12 mouse cellular contexts compared by ENCODE assay signal in the genomic region with DNA sequence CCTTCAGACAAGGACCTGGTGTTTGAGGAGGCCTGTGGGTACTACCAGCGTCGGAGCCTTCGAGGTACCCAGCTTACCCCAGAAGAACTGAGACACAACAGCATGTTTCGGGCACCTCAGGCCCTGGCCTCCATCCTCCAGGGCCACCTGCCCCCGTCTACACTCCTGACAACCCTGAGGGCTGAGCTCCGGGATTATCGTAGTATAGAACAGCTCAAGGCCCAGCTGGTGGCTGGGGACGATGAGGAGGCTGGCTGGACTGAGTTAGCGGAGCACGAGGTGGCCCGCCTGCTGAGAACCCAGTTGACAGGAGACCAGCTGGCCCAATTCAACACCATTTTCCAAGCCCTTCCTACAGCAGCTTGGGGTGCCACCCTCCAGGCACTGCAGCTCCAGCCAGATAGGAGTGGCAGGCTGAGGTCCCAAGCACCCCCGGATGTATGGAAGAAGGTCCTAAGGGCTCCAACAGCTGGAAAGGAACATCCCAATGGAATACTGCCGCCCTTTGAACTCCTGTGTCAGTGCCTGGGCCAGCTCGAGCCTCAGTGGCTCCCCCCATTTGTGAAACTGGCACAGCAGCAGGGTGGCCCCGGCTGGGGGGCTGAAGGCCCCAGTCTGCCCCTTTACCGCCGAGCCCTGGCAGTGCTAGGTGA. TPM values are rescaled to one million over a fixed set of nuclear protein-coding genes. Genes with fewer than 3 reads are reported as not detected.
DNase-seq lines count a peak whose midpoint lies in the region; ATAC-seq and TF ChIP-seq lines count a peak whose summit lies in the region.
"Had no signal": no experiment of that assay in that cellular context is flagged by ENCODE, and none has a peak within 500 bp of the region (broad histone marks: within the 10 kb centered on the region; RNA-seq: fewer than 3 reads in every experiment).

No protein-coding gene starts in this region.

- no peak for DNase-seq in heart, embryonic 10.5 days (ENCODE audit: low spot score)
- peak; percentile 3 for DNase-seq in left cerebral cortex, postnatal 4 days
- DNase-seq in left cerebral cortex, postnatal 36 days (ENCODE audit: low spot score in 2 of 2) = no peak
- no peak for DNase-seq in layer of hippocampus, postnatal 36 days
- no peak for DNase-seq in ovary, postnatal 10 days (ENCODE audit: low spot score)
- DNase-seq: kidney, postnatal 4 days; lung, postnatal 10 days; thymus, postnatal 14 days had no signal

- WGBS in heart, embryonic 10.5 days = 75% methylated on average over 17 of the region's 17 CpGs
- WGBS in heart, embryonic 11.5 days (ENCODE audit: insufficient replicate concordance) = 72% methylated on average over 17 of the region's 17 CpGs
- 85% methylated on average over 17 of the region's 17 CpGs for WGBS in intestine, postnatal 0 days

- H3K9ac ChIP-seq in heart, embryonic 11.5 days (ENCODE audit: low read depth, low read length) = no peak overlapping the region
- no peak overlapping the region for H3K9ac ChIP-seq in intestine, postnatal 0 days (ENCODE audit: low read depth, low read length)

- no peak overlapping the region; the same call in 1 of the 2 replicates for H3K4me2 ChIP-seq in heart, embryonic 11.5 days
- peak overlapping the region; percentile 100; the same call in 1 of the 2 replicates for H3K4me2 ChIP-seq in intestine, postnatal 0 days (replicated peaks; ENCODE audit: low read depth)

- no peak overlapping the region for H3K27ac ChIP-seq in heart, embryonic 10.5 days
- H3K27ac ChIP-seq in heart, embryonic 11.5 days (ENCODE audit: low read depth, low read length) = no peak overlapping the region
- H3K27ac ChIP-seq in intestine, postnatal 0 days (ENCODE audit: low read depth, low read length) = no peak overlapping the region

- 0 out of 2 replicates have a peak overlapping the region, but pooled peaks have one; percentile 89 for H3K4me3 ChIP-seq in heart, embryonic 10.5 days
- no peak overlapping the region for H3K4me3 ChIP-seq in heart, embryonic 11.5 days (ENCODE audit: low read depth, low read length)
- H3K4me3 ChIP-seq in E14TG2a.4 (replicated peaks; ENCODE audit: low read length) = peak overlapping the region; percentile 91
- H3K4me3 ChIP-seq in intestine, postnatal 0 days (ENCODE audit: low read depth, low read length) = no peak overlapping the region

- TF ChIP-seq CTCF in E14TG2a.4 (conservative IDR thresholded peaks at IDR 0.05; ENCODE audit: low read length) = no peak
- no peak for TF ChIP-seq CTCF in intestine, postnatal 0 days (IDR thresholded peaks at IDR 0.05; ENCODE audit: low read depth)

- no peaks in the 10 kb centered on the region for H3K9me3 ChIP-seq in heart, embryonic 10.5 days
- H3K9me3 ChIP-seq in heart, embryonic 11.5 days (replicated peaks; ENCODE audit: control insufficient read depth, low read length) = no peaks in the 10 kb centered on the region
- H3K9me3 ChIP-seq in E14TG2a.4 (ENCODE audit: low read length) = no peaks in the 10 kb centered on the region
- H3K9me3 ChIP-seq in intestine, postnatal 0 days (ENCODE audit: control insufficient read depth) = no peaks in the 10 kb centered on the region
- H3K9me3 ChIP-seq: hindbrain, embryonic 10.5 days had no signal

- ATAC-seq in heart, embryonic 11.5 days (replicated peaks; ENCODE audit: insufficient number of reproducible peaks, low FRiP score, low TSS enrichment) = no peak
- ATAC-seq in intestine, postnatal 0 days = no peak

- H3K4me1 ChIP-seq in heart, embryonic 10.5 days = peaks cover 28% of the 10 kb centered on the region
- H3K4me1 ChIP-seq in heart, embryonic 11.5 days (ENCODE audit: control insufficient read depth, insufficient read depth, low read length) = peaks cover 10% of the 10 kb centered on the region
- H3K4me1 ChIP-seq in E14TG2a.4 (replicated peaks; ENCODE audit: low read depth, low read length) = peaks cover 36% of the 10 kb centered on the region
- H3K4me1 ChIP-seq in intestine, postnatal 0 days (replicated peaks; ENCODE audit: control insufficient read depth, insufficient read depth, low read length) = peaks cover 7% of the 10 kb centered on the region; the same call in 1 of the 2 replicates

- intact Hi-C loops in left cerebral cortex, postnatal 4 days (cut with DNase I) = no loop called here
- intact Hi-C loops in left cerebral cortex, postnatal 36 days (cut with DNase I) = no loop called here

- H3K36me3 ChIP-seq in heart, embryonic 10.5 days = peaks cover 19% of the 10 kb centered on the region
- H3K36me3 ChIP-seq in heart, embryonic 11.5 days (ENCODE audit: control insufficient read depth, insufficient read depth, low read length) = no peaks in the 10 kb centered on the region; the same call in 1 of the 2 replicates
- no peaks in the 10 kb centered on the region for H3K36me3 ChIP-seq in E14TG2a.4 (ENCODE audit: insufficient read depth, low read length)
- H3K36me3 ChIP-seq in intestine, postnatal 0 days (ENCODE audit: control insufficient read depth, insufficient read depth) = 0 out of 2 replicates have a peak, but pooled peaks cover 13% of the 10 kb centered on the region

- peaks cover 6% of the 10 kb centered on the region for H3K27me3 ChIP-seq in heart, embryonic 10.5 days (ENCODE audit: insufficient read depth, poor library complexity, severe bottlenecking)
- 0 out of 2 replicates have a peak, but pooled peaks cover 2% of the 10 kb centered on the region for H3K27me3 ChIP-seq in heart, embryonic 11.5 days (ENCODE audit: control insufficient read depth, insufficient read depth, low read length)
- H3K27me3 ChIP-seq in E14TG2a.4 (ENCODE audit: insufficient read depth, low read length) = peaks cover 17% of the 10 kb centered on the region
- H3K27me3 ChIP-seq in intestine, postnatal 0 days (replicated peaks; ENCODE audit: control insufficient read depth, insufficient read depth, low read length) = no peaks in the 10 kb centered on the region

RNA-seq across cellular contexts. Expression of gene Hps6, which starts 1.6 kb away (rescaled TPM):
- 7.1 and 7.4 TPM in 2 replicates for polyA plus RNA-seq in heart, embryonic 10.5 days (2016; fragmentation: Nextera tagmentation; extraction: Ambion mirVana)
- 3.0 and 3.6 TPM in 2 replicates for polyA plus RNA-seq in heart, embryonic 11.5 days (2014; fragmentation: Nextera tagmentation; extraction: Ambion mirVana)
- total RNA-seq in left cerebral cortex, postnatal 4 days (2021) = 1 to 10 TPM; 4.3 to 4.5 TPM
- 1 to 10 TPM; 5.9 to 7.1 TPM for total RNA-seq in left cerebral cortex, postnatal 36 days (2021)
- polyA plus RNA-seq in intestine, postnatal 0 days (2015; fragmentation: Nextera tagmentation; extraction: Ambion mirVana) = 5.3 and 5.4 TPM in 2 replicates
- total RNA-seq in layer of hippocampus, postnatal 36 days (2021) = 1 to 10 TPM; 5.7 to 7.3 TPM

RNA-seq across cellular contexts. Expression of gene Armh3, which starts 6.7 kb away (rescaled TPM):
- polyA plus RNA-seq in heart, embryonic 10.5 days (2016; fragmentation: Nextera tagmentation; extraction: Ambion mirVana) = 16.0 and 16.6 TPM in 2 replicates
- 9.6 and 11.9 TPM in 2 replicates for polyA plus RNA-seq in heart, embryonic 11.5 days (2014; fragmentation: Nextera tagmentation; extraction: Ambion mirVana)
- 10 to 100 TPM; 25.6 to 27.1 TPM for total RNA-seq in left cerebral cortex, postnatal 4 days (2021)
- total RNA-seq in left cerebral cortex, postnatal 36 days (2021) = 10 to 100 TPM; 20.1 to 20.2 TPM
- polyA plus RNA-seq in intestine, postnatal 0 days (2015; fragmentation: Nextera tagmentation; extraction: Ambion mirVana) = 9.9 and 10.1 TPM in 2 replicates
- 10 to 100 TPM; 20.3 to 22.4 TPM for total RNA-seq in layer of hippocampus, postnatal 36 days (2021)

RNA-seq across cellular contexts. Expression of gene Pprc1, which starts 39.7 kb away (rescaled TPM):
- polyA plus RNA-seq in heart, embryonic 10.5 days (2016; fragmentation: Nextera tagmentation; extraction: Ambion mirVana) = 38.9 and 50.2 TPM in 2 replicates
- 36.8 and 46.7 TPM in 2 replicates for polyA plus RNA-seq in heart, embryonic 11.5 days (2014; fragmentation: Nextera tagmentation; extraction: Ambion mirVana)
- total RNA-seq in left cerebral cortex, postnatal 4 days (2021) = 10 to 100 TPM; 42.9 to 46.7 TPM
- 10 to 100 TPM; 20.5 to 25.5 TPM for total RNA-seq in left cerebral cortex, postnatal 36 days (2021)
- 8.3 and 8.8 TPM in 2 replicates for polyA plus RNA-seq in intestine, postnatal 0 days (2015; fragmentation: Nextera tagmentation; extraction: Ambion mirVana)
- total RNA-seq in layer of hippocampus, postnatal 36 days (2021) = 10 to 100 TPM; 29.7 to 30.9 TPM

RNA-seq across cellular contexts. Expression of gene Ldb1, which starts 40.1 kb away (rescaled TPM):
- 62.2 and 79.7 TPM in 2 replicates for polyA plus RNA-seq in heart, embryonic 10.5 days (2016; fragmentation: Nextera tagmentation; extraction: Ambion mirVana)
- polyA plus RNA-seq in heart, embryonic 11.5 days (2014; fragmentation: Nextera tagmentation; extraction: Ambion mirVana) = 53.6 and 59.7 TPM in 2 replicates
- total RNA-seq in left cerebral cortex, postnatal 4 days (2021) = 100 to 1,000 TPM; 151 to 153 TPM
- total RNA-seq in left cerebral cortex, postnatal 36 days (2021) = 100 to 1,000 TPM; 108 to 118 TPM
- polyA plus RNA-seq in intestine, postnatal 0 days (2015; fragmentation: Nextera tagmentation; extraction: Ambion mirVana) = 31.0 and 35.5 TPM in 2 replicates
- total RNA-seq in layer of hippocampus, postnatal 36 days (2021) = 100 to 1,000 TPM; 107 to 114 TPM

Comparison
In these comparisons a context has a peak if more than half of its experiments do, and no peak if none do; other contexts are left out.
1. H3K4me3 ChIP-seq: peak in heart, embryonic 10.5 days (single experiment) and E14TG2a.4 (single experiment); none in heart, embryonic 11.5 days (single experiment) and intestine, postnatal 0 days (single experiment).